Mouse (Mus musculus) colon, adult 2 months (tissue): ENCODE measurements around the gene Nup160. TPM values are rescaled to one million over a fixed set of nuclear protein-coding genes. Genes with fewer than 3 reads are reported as not detected.

Experiments used
- polyA plus RNA-seq: library from polyadenylated mRNA; depleted of rRNA; stranded (reverse); fragments of >200 nt; gene quantifications from 2 replicates; pipeline ENCODE4 v1.2.3, GENCODE M21; 2012; rRNA removed

The Nup160 gene
- polyA plus RNA-seq = 3.4 and 5.1 TPM in 2 replicates

DNA sequence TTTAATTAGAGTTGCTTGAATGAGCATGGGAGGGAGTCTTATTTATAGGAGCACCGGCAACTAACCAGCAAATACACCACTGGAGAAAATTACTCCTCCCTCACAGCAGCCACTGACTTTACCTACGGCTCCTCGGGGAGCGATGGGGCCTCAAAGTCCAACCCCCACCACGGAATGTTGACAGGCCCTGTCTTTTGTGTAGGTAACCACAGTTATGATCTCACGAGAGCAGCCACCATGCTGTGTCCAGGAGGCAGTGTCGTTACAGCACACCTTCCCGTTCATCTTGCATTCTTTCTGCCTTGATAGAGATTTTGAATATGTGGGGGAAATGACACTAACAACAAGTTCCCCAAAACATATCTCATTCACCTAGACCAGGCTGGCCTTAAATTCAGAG is at the start of gene Nup160:
Gene Nup160, plus strand, starts transcription at position 209 of the 400 bp plus-strand sequence.

DNA sequence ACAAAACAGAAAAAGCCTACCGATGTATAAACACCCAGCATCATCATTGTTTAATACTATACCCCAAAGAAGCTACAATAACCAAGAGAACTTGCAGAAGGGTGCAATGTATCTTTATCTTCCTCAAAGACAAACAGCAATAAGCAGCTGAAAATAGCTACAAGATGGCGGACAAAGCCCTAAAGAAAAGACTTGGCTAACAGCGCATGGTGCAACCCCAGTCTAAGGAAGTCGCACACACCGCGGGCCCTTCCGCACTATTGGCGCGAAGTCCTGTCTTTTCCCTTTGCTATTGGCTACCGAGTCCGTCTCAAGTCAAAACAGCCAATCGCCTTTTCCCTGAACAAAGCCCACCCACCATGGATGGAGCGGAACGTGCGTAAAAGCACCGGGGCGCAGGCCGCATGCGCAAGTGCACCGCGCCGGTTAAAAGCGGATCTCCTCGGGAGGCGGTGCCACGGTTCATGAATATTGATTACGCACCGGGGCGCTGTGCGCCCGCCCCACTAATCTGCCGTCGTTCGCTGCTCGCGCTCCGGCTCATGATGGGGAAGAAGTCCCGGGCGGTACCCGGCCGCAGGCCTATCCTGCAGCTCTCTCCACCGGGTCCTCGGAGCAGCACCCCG is 68.2 kb downstream of the Nup160 start, which contains the start of gene Fnbp4:
Gene Fnbp4, plus strand, starts transcription at position 318 of the 626 bp plus-strand sequence.

DNA sequence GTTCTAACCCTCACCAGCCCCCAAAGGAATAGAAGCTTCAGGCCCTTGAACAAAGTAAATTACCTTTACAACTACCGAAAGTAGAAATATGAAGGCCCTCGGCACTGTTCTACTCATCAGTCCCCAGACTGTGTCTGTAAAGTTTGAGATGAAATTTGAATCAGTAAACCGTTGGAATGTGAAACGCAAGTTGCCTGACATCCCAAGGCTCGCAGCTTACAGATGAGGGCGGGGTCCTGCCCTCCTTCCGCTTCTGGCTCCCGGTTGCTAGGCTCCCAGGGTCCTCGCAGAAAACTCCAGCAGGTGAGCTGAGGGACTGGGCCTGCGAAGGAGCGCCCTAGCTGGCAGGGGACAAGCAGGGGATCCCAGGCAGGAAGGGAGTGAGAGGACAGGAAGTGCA is 105.4 kb downstream of the Nup160 start, which contains the start of gene Agbl2:
Gene Agbl2, plus strand, starts transcription at position 270 of the 400 bp plus-strand sequence.

Other genes with a start within 250 kb of the Nup160 start
- 17.0 and 17.7 TPM in 2 replicates for gene Ptprj, start 96.6 kb upstream of the Nup160 start, polyA plus RNA-seq
- 19.5 and 22.1 TPM in 2 replicates for gene Fnbp4, start 68.2 kb downstream of the Nup160 start, polyA plus RNA-seq
- 1.1 and 2.0 TPM in 2 replicates for gene Agbl2, start 105.5 kb downstream of the Nup160 start, polyA plus RNA-seq
- gene Mtch2, start 169.9 kb downstream of the Nup160 start, polyA plus RNA-seq = 47.7 and 64.4 TPM in 2 replicates
- gene C1qtnf4, start 208.6 kb downstream of the Nup160 start, polyA plus RNA-seq = 7.9 and 10.7 TPM in 2 replicates
- 10.0 and 11.1 TPM in 2 replicates for gene Kbtbd4, start 227.5 kb downstream of the Nup160 start, polyA plus RNA-seq
- 128 and 136 TPM in 2 replicates for gene Ndufs3, start 227.6 kb downstream of the Nup160 start, polyA plus RNA-seq